Mouse (Mus musculus) bone marrow, adult 2 months (tissue): Measurements from ENCODE around the gene Aebp2. TPM values are rescaled to one million over a fixed set of nuclear protein-coding genes. Genes with fewer than 3 reads are reported as not detected.
A peak's percentile ranks its signal among the peaks of the same experiment; 100 is the strongest.
"Not testable (repeated sequence)": the region's sequence is repeated elsewhere in the genome, so short reads cannot be mapped to it uniquely, and the experiment has no call there.

Source experiments
- H3K27ac ChIP-seq: fragments of 200-500 bp; 2 replicates; pipeline ENCODE4 v1.5.1; 2012; ENCODE audit warnings: low read depth, mild to moderate bottlenecking, control low read depth, inconsistent platforms, low read length; ENCODE audit not compliant: control insufficient read depth, poor library complexity, insufficient read depth
- H3K4me1 ChIP-seq: fragments of 200-500 bp; 2 replicates; pipeline ENCODE4 v1.6.1; 2011; ENCODE audit warnings: low read length; ENCODE audit not compliant: control insufficient read depth, insufficient read depth
- H3K4me3 ChIP-seq: fragments of 200-500 bp; replicated peaks from 2 replicates; pipeline ENCODE3; 2011; ENCODE audit warnings: mild to moderate bottlenecking, low read depth, low read length, control low read depth; ENCODE audit not compliant: control insufficient read depth
- CTCF ChIP-seq: fragments of 200-500 bp; IDR thresholded peaks from 2 replicates; pipeline ENCODE4 v1.5.1; 2011; ENCODE audit warnings: low read length, control low read depth; ENCODE audit not compliant: control insufficient read depth, insufficient read depth
- POLR2A ChIP-seq: fragments of 200-500 bp; IDR thresholded peaks from 2 replicates; pipeline ENCODE4 v1.6.1; 2011; ENCODE audit warnings: low read depth, mild to moderate bottlenecking, control low read depth, low read length, borderline replicate concordance; ENCODE audit not compliant: control insufficient read depth
- WGBS: fragments of 180-500 bp; shearing (Covaris S2); methylation state at CpG from one replicate; pipeline ENCODE4 v1.1.7; 2018; 5-methylcytosine and 5-hydroxymethylcytosine counted together
- polyA plus RNA-seq: library from polyadenylated mRNA; stranded (reverse); fragments of >200 nt; gene quantifications from 2 replicates; pipeline ENCODE4 v1.2.4, GENCODE M21; 2011; ENCODE audit warnings: low replicate concordance; ENCODE audit not compliant: missing spikeins, insufficient read depth, insufficient read length

Aebp2 gene
- 7.1 and 12.2 TPM in 2 replicates for polyA plus RNA-seq

GRCm38 (mm10) chr6:140622391-140623225 lies at the start of gene Aebp2:
Gene Aebp2, plus strand, starts transcription at chr6:140622663.
- H3K4me1 ChIP-seq, result no peaks in the 10 kb centered on the region; the same call in 1 of the 2 replicates
- H3K27ac ChIP-seq, result peak within 1 kb of the TSS; percentile 95
- 43% methylated on average over 30 of the region's 30 CpGs for WGBS
- TF ChIP-seq POLR2A, result no peak
- no peak for TF ChIP-seq CTCF
- peak within 1 kb of the TSS; percentile 88 for H3K4me3 ChIP-seq

- no peak overlapping the region for H3K27ac ChIP-seq
- TF ChIP-seq CTCF, result no peak
- TF ChIP-seq POLR2A, result no peak
- 78% methylated on average over 3 of the region's 3 CpGs for WGBS
- H3K4me1 ChIP-seq, result no peaks in the 10 kb centered on the region; the same call in 1 of the 2 replicates
- H3K4me3 ChIP-seq, result no peak overlapping the region
These were observed 47.5 kb upstream of the Aebp2 start for GRCm38 (mm10) chr6:140574943-140575342.

GRCm38 (mm10) chr6:140576133-140576532 lies 46.3 kb upstream of the Aebp2 start:
- TF ChIP-seq POLR2A (no peak), CTCF (no peak)
- 32% methylated on average over 8 of the region's 8 CpGs for WGBS
- H3K4me3 ChIP-seq, result no peak overlapping the region
- H3K4me1 ChIP-seq, result no peaks in the 10 kb centered on the region; the same call in 1 of the 2 replicates
- H3K27ac ChIP-seq, result no peak overlapping the region

DNA sequence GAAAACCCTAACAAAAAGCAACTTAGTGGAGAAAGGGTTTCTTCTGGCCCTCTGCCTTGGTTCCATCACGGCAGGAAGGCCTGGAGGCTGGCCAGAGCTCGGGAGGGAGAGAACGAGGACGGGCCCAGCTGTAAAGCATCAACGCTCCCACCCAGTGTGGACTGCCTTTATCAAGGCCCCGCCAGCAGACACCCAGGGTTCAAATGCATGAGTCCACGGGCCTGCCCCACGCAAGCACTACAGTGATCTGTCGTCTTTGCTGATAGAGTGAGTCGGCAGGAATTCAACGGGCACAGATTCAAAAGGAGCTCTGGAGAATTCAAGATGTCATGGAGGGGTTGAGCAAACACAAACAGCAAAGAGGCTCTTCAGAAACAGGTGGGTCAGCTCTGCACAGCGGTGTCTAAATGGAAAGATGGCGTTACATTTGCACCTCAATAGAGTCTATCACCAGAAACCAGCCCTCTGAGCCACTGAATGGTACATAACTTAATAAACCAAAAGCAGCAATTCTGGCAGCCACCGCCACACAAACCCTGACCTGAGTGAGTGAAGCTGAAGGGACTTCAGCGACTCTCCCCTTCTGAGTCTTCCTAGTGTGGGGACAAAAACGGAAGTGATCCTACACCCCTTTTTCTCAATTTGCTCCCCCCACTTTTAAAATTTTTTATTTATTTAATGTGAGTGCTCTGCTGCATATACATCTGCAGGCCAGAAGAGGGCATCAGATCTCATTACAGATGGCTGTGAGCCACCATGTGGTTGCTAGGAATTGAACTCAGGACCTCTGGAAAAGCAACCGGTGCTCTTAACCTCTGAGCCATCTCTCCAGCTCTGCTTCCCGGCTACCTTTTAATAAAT lies 45.3 kb upstream of the Aebp2 start:
- WGBS, result 70% methylated on average over 18 of the region's 18 CpGs
- no peak overlapping the region for H3K4me3 ChIP-seq
- H3K27ac ChIP-seq, result no peak overlapping the region
- H3K4me1 ChIP-seq, result no peaks in the 10 kb centered on the region; the same call in 1 of the 2 replicates
- TF ChIP-seq CTCF (no peak), POLR2A (no peak)

GRCm38 (mm10) chr6:140577822-140578170 lies 44.7 kb upstream of the Aebp2 start:
- no peak for TF ChIP-seq CTCF
- TF ChIP-seq POLR2A, result no peak
- 80% methylated on average over 4 of the region's 4 CpGs for WGBS

DNA sequence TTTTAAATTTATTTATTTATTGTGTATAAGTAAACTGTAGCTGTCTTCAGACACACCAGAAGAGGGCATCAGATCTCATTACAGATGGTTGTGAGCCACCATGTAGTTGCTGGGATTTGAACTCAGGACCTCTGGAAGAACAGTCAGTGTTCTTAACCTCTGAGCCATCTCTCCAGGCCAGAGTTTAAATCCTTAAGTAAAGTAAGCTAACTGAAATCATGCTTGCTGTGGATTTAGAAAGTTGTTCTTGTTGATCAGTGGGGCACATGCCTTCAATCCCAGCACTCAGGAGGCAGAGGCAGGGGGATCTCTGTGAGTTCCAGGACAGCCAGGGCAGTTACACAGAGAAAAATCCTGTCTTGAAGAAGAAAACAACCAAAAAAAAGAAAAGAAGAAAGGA lies 43.5 kb upstream of the Aebp2 start:
- not testable (repeated sequence) for H3K4me3 ChIP-seq, H3K27ac ChIP-seq, H3K4me1 ChIP-seq

More at GRCm38 (mm10) chr6:140577822-140578170, 44.7 kb upstream of the Aebp2 start:
- H3K4me1 ChIP-seq, result no peaks in the 10 kb centered on the region; the same call in 1 of the 2 replicates
- no peak overlapping the region for H3K27ac ChIP-seq
- no peak overlapping the region for H3K4me3 ChIP-seq

GRCm38 (mm10) chr6:140580170-140580569 lies 42.3 kb upstream of the Aebp2 start:
- TF ChIP-seq CTCF (no peak), POLR2A (no peak)
- no peak overlapping the region for H3K27ac ChIP-seq
- H3K4me1 ChIP-seq, result no peaks in the 10 kb centered on the region; the same call in 1 of the 2 replicates
- H3K4me3 ChIP-seq, result no peak overlapping the region
- 34% methylated on average over 4 of the region's 4 CpGs for WGBS

DNA sequence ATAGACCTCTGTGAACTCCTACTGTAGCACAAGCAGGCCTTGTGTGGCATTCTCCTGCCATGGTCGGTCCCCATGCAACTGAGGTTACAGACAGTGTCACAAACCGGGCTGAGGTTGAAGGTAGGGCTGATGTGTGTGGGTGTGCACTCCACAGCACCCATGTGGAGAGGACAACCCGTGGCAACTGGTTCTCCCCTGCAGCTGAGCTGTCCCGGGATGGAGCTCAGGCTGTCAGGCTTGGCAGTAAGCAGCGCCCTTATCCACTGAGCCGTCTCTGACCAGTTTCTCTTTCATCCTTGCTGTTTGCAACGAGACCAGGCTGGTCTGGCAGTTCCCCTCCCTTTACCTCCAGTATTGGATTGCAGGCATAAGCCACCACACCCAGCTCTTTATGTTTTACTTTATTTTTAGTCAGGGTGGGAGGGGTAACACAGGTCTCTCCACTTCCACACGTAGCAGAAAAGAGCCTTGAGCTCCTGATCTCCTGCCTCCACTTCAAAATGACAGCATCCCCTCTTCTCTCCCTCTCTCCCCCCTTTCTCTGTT lies 35.7 kb upstream of the Aebp2 start:
- WGBS, result 80% methylated on average over 8 of the region's 8 CpGs
- no peak overlapping the region for H3K27ac ChIP-seq
- TF ChIP-seq POLR2A (no peak), CTCF (no peak)

More for the DNA sequence above, 35.7 kb upstream of the Aebp2 start:
- no peak overlapping the region for H3K4me3 ChIP-seq
- no peaks in the 10 kb centered on the region for H3K4me1 ChIP-seq
